Mouse (Mus musculus) heart, adult 18-20 months (tissue): ENCODE results near the gene Ccnd3. TPM values are rescaled to one million over a fixed set of nuclear protein-coding genes. Genes with fewer than 3 reads are reported as not detected.

Source experiments
- DNase-seq, 2 experiments: peaks; one replicate each; pipeline ENCODE4 v3.0.0; 2021 to 2022; ENCODE audit warnings: mixed read lengths in 1 of 2
- total RNA-seq, 2 experiments: library from RNA; stranded (reverse); gene quantifications; 2 replicates each; pipeline ENCODE4 v1.2.3; 2021

Ccnd3 gene
- total RNA-seq, 2 experiments from 2014 or later, result 83.3 to 87.1 TPM

- no peak for DNase-seq
Observed at GRCm38 (mm10) chr17:47551049-47551448, 46.2 kb downstream of the Ccnd3 start.

- DNase-seq, result no peak
Observed at GRCm38 (mm10) chr17:47552994-47553393, 48.1 kb downstream of the Ccnd3 start.

- DNase-seq, result no peak
Observed at GRCm38 (mm10) chr17:47554621-47555020, 49.8 kb downstream of the Ccnd3 start.

- no peak for DNase-seq
Observed at GRCm38 (mm10) chr17:47557179-47557578, 52.3 kb downstream of the Ccnd3 start.

GRCm38 (mm10) chr17:47559726-47560125, 54.9 kb downstream of the Ccnd3 start:
- peak; percentile 64 to 65 for DNase-seq

GRCm38 (mm10) chr17:47562875-47563274, 58.0 kb downstream of the Ccnd3 start:
- DNase-seq, result no peak

- no peak for DNase-seq
Observed at GRCm38 (mm10) chr17:47564612-47565011, 59.8 kb downstream of the Ccnd3 start.

GRCm38 (mm10) chr17:47566133-47566532, 61.3 kb downstream of the Ccnd3 start:
- no peak for DNase-seq

GRCm38 (mm10) chr17:47567271-47567670, 62.4 kb downstream of the Ccnd3 start:
- DNase-seq, result peak; percentile 32 to 62

- DNase-seq, result no peak
Observed at GRCm38 (mm10) chr17:47568389-47568788, 63.5 kb downstream of the Ccnd3 start.

GRCm38 (mm10) chr17:47568951-47569527, 64.2 kb downstream of the Ccnd3 start:
- DNase-seq, result no peak

GRCm38 (mm10) chr17:47571621-47572020, 66.8 kb downstream of the Ccnd3 start:
- no peak for DNase-seq

- no peak for DNase-seq
Observed at GRCm38 (mm10) chr17:47572436-47572835, 67.6 kb downstream of the Ccnd3 start.

- peak in 1 of 2 experiments; percentile 17 for DNase-seq
Observed at GRCm38 (mm10) chr17:47574028-47574427, 69.2 kb downstream of the Ccnd3 start.

- DNase-seq, result peak; percentile 32 to 48
Observed at GRCm38 (mm10) chr17:47574830-47575229, 70.0 kb downstream of the Ccnd3 start.

- no peak for DNase-seq
Observed at GRCm38 (mm10) chr17:47578655-47579054, 73.8 kb downstream of the Ccnd3 start.

GRCm38 (mm10) chr17:47580962-47581361, 76.1 kb downstream of the Ccnd3 start:
- no peak for DNase-seq

GRCm38 (mm10) chr17:47588517-47588916, 83.7 kb downstream of the Ccnd3 start:
- DNase-seq, result no peak

- DNase-seq, result no peak
Observed at GRCm38 (mm10) chr17:47591073-47591472, 86.2 kb downstream of the Ccnd3 start.

GRCm38 (mm10) chr17:47593215-47593853, 88.5 kb downstream of the Ccnd3 start:
- DNase-seq, result peak; percentile 96 to 97

- peak in 1 of 2 experiments; percentile 73 for DNase-seq
Observed at GRCm38 (mm10) chr17:47593854-47594182, 89.0 kb downstream of the Ccnd3 start.

GRCm38 (mm10) chr17:47594183-47594968, 89.5 kb downstream of the Ccnd3 start:
- DNase-seq, result peak; percentile 62 to 73

GRCm38 (mm10) chr17:47594969-47595247, 90.1 kb downstream of the Ccnd3 start:
- no peak for DNase-seq
